Mouse (Mus musculus): ENCODE measurements at regions not wholly inside any gene's neighbourhood (a gene's known extent, or its start where the extent isn't known, plus 50 kb on each side); places are given as distances from the start of the nearest gene placed in this dataset.
"Not testable (repeated sequence)": the region's sequence is repeated elsewhere in the genome, so short reads cannot be mapped to it uniquely, and the experiment has no call there.

GRCm38 (mm10) chr10:96685991-96686601 lies 69.3 kb downstream of the Btg1 start:
- no peak for DNase-seq

- DNase-seq = no peak
Measured at GRCm38 (mm10) chr10:96686659-96687440, 70.0 kb downstream of the Btg1 start.

- DNase-seq = no peak
Measured at GRCm38 (mm10) chr10:96687441-96687772, 70.6 kb downstream of the Btg1 start.

GRCm38 (mm10) chr10:96689976-96690867 lies 73.4 kb downstream of the Btg1 start:
- no peak for DNase-seq

GRCm38 (mm10) chr10:96690868-96691302 lies 74.1 kb downstream of the Btg1 start:
- no peak for DNase-seq

- DNase-seq = no peak
Measured at GRCm38 (mm10) chr10:96691319-96691870, 74.6 kb downstream of the Btg1 start.

- no peak for DNase-seq
Measured at GRCm38 (mm10) chr10:96692821-96693220, 76.0 kb downstream of the Btg1 start.

- DNase-seq = no peak
Measured at GRCm38 (mm10) chr10:96693766-96694165, 77.0 kb downstream of the Btg1 start.

GRCm38 (mm10) chr10:96696571-96696970 lies 79.8 kb downstream of the Btg1 start:
- no peak for DNase-seq

- DNase-seq = no peak
Measured at GRCm38 (mm10) chr10:96697781-96698180, 81.0 kb downstream of the Btg1 start.

GRCm38 (mm10) chr10:96706656-96707055 lies 89.8 kb downstream of the Btg1 start:
- DNase-seq = no peak

- DNase-seq = no peak
Measured at GRCm38 (mm10) chr10:96708471-96708870, 91.7 kb downstream of the Btg1 start.

- DNase-seq = no peak
Measured at GRCm38 (mm10) chr10:96709698-96710356, 93.0 kb downstream of the Btg1 start.

GRCm38 (mm10) chr10:96711993-96712392 lies 95.2 kb downstream of the Btg1 start:
- no peak for DNase-seq

GRCm38 (mm10) chr10:96714702-96715101 lies 97.9 kb downstream of the Btg1 start:
- no peak for DNase-seq

GRCm38 (mm10) chr10:96717281-96717680 lies 100.5 kb downstream of the Btg1 start:
- DNase-seq = no peak

GRCm38 (mm10) chr10:96718706-96719105 lies 101.9 kb downstream of the Btg1 start:
- not testable (repeated sequence) for DNase-seq

- peak; percentile 9 to 13 for DNase-seq
Measured at GRCm38 (mm10) chr10:96720281-96720711, 103.5 kb downstream of the Btg1 start.

- no peak for DNase-seq
Measured at GRCm38 (mm10) chr10:96720956-96721688, 104.3 kb downstream of the Btg1 start.

GRCm38 (mm10) chr10:96722491-96722890 lies 105.7 kb downstream of the Btg1 start:
- DNase-seq = peak in 1 of 2 experiments; percentile 14

- DNase-seq = no peak
Measured at GRCm38 (mm10) chr10:96723071-96723470, 106.3 kb downstream of the Btg1 start.
